Mouse (Mus musculus): Measurements from ENCODE around the gene Mrps33.

Gene Mrps33

DNA sequence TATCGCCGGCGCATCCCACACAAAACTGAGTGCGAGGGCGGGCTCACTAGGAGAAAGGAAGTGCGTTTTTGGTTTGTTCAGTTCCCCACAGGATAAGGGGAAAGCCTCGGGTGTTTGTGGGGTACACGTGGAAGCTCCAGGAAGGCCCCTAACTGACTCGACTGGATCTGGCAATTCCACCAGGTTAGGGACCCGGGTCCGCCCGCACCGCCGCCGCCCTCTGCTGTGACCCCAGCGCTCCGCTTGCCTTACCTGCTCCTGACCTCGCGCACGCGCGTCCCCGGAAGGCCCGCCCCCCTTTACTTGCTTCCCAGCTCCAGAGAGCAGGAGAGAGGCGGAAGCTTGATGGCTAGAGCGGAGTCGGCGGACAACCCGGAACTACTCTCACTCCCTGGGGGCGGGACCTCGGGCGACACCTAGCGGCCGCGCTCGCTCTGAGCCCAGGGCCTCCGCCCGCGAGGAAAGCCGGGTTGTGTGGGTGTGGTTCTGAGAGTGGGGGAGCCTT, at the start of gene Mrps33:
TSS of gene Mrps33 (minus strand) at position 377 of the 505 bp plus-strand sequence.
- peak; percentile 96 for DNase-seq (ENCODE audit: low spot score)

DNA sequence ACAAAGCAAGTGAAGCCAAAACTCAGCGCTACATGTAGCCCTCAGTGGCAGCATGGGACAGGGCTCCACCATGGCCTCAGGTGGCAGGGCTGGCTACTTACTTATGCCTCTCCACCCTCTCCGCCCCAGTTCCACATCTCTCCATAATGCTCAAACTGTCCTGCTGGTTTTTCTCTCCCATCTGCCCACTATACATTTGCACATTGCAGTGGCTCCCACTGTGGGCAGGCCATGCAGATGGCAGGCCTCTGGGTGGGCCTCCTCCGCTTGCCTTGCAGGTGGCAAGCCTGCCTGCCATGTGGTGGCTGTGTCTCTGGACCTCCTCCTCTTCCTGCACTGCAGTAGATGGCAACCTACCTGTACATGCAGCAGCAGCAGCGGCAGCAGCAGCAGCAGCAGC, 38.9 kb upstream of the Mrps33 start:
- DNase-seq (ENCODE audit: low spot score): no peak

DNA sequence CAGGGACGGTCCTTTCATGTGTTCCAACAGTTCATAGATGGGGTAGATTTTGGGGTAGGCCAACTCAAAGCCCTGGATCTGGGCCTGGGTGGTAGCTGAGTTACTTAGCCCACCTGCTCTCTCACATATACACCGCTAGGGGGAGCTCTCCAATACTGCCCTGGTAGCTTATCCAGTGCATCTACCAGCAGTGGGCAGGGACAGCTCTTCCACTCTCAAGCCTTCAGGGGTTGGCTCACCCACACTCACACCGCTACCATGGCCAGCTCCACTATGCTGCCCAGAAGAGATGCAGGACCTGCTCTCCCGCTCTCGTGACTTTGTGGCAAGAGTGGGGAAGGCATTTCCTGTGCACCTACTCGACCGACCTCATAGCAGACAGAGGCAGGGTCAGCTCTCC, 38.0 kb upstream of the Mrps33 start:
- no peak for DNase-seq (ENCODE audit: low spot score)

DNA sequence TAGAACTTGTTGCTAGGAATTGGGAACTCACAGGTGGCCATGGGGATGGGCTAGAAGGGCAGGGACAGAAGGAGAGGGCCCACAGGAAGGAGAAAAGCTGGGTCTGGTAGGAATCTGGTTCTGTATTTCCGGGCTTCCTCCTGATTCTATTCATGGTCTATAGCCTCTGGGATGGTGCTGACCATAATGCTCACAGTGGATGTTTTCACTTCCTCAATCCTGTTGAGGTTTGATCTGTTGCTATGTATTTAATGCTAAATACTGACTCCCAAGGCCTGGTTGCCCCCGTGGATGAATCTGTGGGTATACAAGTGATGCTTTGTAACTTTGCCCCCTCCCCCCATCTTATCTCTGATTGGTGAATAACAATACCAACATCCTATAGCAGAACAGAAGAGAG, 36.8 kb upstream of the Mrps33 start:
- DNase-seq (ENCODE audit: low spot score): no peak

DNA sequence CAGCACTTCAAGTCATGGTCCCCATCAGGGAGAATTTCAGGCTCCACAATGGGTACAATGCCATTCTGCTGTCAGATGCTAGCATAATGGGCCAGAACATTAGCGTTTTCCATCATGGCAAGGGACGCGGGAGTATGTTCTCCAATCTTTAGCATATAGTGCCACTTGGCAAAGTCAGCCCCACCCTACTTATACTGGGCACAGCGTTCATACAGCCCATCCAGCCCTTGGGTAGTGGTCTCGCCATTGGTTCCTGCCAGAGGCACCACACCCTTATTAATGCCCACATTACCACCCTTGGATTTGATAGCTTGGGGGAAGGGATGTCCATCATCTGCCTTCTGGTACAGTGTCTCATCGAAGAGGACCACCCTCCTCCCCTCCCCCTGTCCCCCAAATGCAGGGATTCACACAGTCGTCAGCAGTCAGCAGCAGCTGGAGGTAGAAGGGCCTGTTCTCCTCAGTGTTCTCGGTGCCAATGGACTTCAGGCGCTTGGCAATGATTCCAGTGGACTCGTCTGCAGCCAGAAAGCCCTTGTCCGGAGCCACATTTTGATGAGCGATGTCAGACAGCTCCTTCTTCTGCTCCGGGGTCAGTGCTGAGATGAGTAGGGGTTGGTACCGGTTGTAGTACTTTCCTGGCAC, 33.0 kb upstream of the Mrps33 start:
- DNase-seq (ENCODE audit: low spot score): no peak

DNA sequence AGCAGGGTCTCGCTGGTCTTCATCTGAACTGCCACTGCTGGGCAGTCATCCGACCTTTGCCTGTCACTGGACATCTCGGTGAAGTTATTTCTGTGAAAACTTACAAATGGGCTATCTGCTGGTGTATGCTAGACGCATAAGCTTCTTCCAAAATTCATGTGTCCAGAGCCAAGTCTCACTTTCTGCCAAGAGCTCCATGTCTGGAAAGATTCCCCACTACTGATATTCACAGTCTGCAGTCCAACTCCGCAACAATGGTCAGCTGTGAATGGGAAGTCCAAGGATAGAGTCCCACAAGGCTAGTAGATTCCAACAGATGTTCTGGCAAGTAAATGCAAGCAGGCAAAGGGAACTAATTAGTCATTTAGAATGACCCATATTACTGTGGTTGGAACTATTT, 17.9 kb upstream of the Mrps33 start:
- DNase-seq (ENCODE audit: low spot score): no peak

DNA sequence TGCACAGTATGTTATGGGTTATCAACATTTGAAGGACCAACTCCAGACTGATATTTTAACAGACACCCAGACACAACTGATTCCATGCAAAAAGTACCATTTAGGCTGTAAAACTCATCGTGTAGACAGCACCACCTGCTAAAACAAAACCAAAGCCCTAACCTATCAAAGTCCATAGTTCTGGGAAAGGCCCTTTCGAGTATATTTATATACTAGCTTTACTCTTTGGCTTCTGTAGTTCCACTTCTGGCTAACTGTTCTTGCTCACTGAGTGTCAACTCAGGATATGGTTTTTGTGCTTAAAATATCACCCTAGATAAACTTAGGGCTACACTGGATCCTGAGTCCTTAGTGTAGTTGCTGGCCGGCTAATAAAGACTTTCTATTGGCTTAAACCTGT, 10.5 kb upstream of the Mrps33 start:
- no peak for DNase-seq (ENCODE audit: low spot score)

DNA sequence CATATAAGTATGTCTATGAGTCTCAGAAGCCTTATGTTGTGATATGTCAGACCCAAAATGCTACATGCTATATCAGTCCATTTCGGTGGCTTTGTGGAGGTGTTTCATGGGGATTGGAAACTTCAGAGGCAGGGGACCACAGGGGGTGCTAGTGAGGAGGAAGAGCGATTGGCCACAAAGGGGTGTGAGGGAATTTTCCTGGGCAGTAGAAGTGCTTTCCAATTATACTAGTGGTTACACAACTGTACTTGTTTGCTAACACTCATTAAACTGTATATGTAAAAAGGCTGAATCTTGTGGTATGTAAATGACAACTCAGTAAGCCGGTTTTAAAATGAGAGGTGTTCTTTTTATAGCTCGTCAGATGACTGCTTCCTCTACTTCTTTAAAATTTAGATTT, 8.1 kb upstream of the Mrps33 start:
- no peak for DNase-seq (ENCODE audit: low spot score)

DNA sequence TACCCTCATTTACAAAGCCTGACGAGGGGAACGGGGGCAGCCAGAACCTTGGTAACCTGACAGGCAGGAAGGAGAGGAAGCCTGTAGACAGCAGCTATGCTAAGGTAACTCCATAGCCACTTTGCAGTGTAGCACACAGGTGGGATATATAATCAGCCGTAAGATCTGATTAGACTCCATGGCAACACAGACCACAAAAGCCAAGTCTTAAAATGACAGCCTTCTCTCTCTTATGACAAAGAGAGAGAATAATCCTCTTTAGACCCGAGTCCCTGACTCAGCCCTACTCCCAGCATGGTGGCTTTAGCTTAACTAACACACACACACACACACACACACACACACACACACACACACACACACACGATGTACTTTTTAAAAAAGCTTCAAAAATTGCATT, 2.3 kb downstream of the Mrps33 start:
- no peak for DNase-seq (ENCODE audit: low spot score)

DNA sequence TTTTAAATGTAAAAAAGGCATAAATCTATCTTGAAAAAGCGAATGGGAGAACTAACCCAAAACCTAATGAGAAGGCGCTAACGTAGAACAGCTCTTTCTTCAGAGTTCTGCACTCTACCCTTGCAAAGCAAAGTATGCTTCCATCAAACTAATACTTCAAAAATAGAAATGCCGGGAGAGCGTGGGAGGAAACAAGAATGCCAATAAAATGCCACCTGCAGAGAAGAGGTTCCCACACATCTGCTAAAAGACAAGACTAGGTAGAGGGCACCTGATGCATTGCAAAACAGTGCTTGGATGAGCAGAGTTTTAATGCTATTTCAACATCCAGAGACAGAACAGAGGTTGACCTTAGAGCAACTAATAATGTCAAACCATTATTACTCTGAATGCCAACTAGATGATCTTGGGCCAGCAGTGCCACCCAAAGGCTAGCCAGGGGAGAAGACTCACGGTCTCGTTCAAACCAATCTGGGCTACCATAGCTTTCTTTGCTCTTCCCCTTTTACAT, 3.7 kb downstream of the Mrps33 start:
- no peak for DNase-seq (ENCODE audit: low spot score)

DNA sequence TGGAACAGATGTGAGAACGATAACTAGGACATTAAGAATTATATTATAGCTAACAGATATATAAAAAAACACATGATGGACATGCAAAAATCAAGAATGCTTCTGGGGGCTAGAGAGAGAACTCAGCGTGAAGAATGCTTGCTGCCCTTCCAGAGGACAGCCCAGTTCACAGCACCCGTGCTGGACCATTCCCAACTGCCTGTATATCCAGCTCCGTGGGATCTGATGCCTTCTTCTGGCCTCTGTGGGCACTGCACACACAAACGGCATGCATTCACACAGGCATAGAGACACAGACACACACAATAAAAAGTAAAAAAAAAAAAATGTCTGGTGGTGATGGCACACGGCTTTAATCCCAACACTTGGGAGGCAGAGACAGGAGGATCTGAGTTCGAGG, 4.5 kb downstream of the Mrps33 start:
- no peak for DNase-seq (ENCODE audit: low spot score)

DNA sequence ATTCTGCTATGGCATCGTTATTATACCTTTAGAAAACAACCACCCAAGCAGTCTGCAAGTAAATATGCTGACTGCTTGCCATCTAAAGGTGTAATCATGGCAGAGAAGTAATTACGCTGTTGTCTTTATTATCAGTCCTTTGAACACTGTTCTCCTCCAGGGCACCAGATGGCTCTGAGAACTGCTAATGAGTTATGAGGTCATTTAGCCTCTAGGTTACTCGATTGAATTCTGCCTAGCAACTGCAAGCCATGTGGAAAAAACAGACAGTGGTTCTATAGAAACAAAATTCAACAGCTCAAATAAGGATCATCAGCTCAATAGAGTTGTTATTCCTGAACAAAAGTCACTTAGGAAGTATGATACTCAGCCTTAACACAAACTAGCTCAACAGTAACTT, 4.9 kb downstream of the Mrps33 start:
- no peak for DNase-seq (ENCODE audit: low spot score)

DNA sequence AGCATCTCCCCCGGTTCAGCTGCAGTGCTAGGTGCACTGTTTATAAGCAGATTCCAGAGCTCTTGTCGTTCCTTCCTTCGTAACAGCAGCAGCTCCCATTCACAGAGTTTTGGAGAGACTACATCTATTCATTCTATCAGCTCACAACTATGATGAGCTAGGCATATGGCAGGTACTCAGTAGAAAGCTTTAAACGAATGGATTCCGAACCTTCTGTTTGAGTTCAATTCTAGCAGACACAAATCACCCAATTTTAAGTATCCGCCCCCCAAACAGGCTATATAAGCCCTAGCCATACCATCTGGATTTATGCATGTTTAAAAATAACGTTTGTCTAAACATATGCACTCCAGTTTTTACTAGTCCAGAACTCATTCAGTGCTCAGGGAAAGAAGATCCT, 9.8 kb downstream of the Mrps33 start:
- DNase-seq (ENCODE audit: low spot score): no peak

DNA sequence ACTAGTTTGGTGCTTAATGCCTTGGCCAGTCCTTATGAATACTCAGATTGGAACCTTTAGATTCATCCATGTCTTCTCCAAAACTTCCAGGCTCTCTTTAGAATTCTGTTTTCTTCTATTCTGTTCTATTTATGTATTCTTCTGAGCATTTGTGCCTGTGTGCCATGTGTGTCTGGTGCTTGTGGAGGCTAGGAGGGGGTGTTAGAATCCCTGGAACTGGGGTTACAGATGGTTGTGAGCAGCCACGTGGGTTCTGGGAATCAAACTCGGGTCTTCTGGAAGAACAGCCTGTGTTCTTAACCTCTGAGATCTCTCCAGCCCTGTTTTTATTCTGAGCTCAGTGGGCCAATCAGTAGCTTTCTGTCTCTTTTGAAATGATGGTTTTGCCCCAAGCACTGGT, 13.7 kb downstream of the Mrps33 start:
- no peak for DNase-seq (ENCODE audit: low spot score)

DNA sequence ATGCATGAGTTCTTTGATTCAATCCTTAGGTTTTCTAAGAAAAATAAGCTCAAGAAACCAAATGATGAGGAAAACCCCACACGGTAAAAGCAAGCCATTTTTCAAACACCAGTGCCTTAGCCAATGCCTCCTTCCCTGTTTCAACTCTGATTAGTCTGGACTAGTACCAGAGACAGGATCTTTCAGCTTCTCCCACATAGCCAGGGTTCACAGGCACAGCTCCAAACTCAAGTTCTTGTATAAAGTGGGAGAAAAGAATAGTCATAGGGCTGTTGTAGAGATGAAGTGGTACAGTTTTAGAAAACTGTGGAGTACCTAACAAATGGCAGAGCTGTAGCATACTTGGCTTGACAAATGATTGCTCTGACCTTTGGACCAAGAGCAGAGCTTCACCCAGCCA, 14.6 kb downstream of the Mrps33 start:
- DNase-seq (ENCODE audit: low spot score): no peak

DNA sequence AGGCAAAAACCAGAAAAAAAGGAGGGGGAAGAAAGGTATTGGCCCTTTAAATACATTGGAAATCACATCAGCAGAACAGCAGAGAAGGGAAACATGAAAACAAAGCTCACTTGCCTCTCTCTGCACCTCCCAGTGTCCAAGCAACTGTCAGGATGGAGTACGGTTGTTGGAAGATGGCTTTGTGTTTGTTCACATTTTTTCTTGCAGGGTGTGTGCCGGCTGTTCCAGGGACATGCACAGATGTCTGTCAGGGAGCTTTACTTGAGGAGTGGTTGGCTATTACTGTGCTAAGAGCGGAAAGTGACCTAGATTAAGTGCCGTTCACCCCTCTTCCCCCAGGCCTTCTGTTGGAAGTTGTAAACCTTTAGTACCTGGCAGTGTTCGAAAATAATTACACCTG, 19.0 kb downstream of the Mrps33 start:
- no peak for DNase-seq (ENCODE audit: low spot score)

DNA sequence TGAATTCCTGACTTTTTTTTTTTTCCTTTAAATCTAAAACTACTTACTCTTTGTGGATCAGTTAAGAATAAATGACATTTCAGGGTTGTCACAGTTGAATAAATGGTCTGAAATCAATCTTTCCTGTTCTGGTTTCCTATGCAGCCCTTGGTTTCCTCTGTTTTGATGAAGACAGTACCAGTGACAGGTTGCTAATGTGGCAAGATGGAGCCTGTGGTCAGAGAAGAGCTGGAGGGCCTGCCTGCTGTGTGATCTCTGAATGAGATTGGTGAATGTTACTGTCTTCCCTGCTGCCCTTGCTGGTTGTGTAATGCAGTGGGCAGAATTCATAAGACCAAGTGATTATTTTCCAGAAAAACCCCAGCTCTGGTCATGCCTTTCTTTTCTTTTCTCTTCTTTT, 22.4 kb downstream of the Mrps33 start:
- DNase-seq (ENCODE audit: low spot score): no peak

DNA sequence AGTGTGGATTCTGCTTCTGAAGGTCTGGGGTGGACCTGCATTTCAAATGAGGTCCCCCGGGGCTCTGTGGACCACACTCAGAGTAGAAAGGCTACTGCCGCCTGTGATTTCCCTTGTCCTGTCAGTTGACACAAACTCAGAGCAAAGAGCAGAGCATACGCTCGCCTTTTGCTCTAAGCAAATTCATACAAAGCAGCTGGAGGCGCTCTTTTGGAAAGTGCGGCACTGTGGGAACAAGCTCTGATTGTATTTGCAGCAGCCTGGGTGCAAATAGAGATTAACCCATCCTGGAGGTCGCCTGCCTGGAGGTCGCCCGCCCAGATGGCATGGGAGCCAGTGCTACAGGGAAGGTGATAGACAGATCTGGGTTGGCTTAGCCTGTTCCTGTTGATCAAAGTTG, 23.0 kb downstream of the Mrps33 start:
- DNase-seq (ENCODE audit: low spot score): no peak

DNA sequence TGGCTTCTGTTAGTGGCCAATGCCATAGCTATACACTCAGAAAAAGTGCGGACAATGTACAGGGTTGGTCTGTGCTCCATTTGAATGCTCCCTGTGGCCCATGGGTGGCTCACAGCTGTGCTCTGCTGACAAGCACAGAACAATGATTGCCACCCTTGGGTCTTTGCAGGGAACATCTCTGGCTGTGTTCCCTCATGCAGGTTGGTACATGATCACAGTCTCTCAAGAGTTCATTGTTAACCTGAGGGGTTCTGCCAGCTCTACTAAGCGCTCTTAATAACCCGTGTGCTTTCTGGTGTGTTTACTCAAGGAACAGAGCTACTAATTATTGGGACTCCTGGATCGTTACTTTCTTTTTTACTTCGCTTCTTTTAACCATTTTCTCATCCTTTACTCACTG, 24.8 kb downstream of the Mrps33 start:
- no peak for DNase-seq (ENCODE audit: low spot score)

DNA sequence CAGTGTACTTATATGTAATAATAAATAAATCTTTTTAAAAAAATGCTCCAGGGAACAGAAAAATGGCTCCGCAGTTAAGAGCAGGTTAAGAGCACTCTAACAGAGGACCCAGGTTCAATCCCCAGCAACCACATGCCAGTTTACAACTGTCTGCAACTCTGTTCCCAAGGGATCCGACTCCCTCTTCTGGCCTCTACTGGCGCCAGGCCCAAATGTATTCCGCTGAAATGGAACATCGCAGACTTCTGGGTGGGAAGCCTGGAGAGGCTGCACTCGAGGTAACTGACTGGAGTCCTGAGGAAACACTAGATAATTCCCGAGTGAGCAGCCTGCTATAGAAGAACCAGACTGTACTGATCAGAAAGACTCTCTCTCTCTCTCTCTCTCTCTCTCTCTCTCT, 27.3 kb downstream of the Mrps33 start:
- DNase-seq (ENCODE audit: low spot score): no peak

DNA sequence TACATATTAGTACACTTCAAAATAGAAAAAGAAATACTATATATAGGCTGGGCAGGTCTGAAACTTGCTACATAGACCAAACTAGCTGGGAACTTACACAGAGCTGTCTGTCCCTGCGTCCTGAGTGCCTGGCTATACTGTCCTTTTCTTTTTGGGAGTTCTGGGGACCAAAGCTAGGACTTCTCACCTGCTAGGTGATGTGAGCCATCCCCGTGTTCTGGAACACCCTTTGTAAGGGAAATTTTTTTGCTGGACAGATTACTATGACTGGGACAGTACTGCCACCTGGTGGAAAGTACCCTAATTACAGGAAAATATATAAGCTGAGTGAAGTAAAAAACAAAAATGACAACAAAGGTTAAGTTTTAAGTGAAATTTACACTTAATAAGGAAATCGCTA, 28.2 kb downstream of the Mrps33 start:
- DNase-seq (ENCODE audit: low spot score): no peak

DNA sequence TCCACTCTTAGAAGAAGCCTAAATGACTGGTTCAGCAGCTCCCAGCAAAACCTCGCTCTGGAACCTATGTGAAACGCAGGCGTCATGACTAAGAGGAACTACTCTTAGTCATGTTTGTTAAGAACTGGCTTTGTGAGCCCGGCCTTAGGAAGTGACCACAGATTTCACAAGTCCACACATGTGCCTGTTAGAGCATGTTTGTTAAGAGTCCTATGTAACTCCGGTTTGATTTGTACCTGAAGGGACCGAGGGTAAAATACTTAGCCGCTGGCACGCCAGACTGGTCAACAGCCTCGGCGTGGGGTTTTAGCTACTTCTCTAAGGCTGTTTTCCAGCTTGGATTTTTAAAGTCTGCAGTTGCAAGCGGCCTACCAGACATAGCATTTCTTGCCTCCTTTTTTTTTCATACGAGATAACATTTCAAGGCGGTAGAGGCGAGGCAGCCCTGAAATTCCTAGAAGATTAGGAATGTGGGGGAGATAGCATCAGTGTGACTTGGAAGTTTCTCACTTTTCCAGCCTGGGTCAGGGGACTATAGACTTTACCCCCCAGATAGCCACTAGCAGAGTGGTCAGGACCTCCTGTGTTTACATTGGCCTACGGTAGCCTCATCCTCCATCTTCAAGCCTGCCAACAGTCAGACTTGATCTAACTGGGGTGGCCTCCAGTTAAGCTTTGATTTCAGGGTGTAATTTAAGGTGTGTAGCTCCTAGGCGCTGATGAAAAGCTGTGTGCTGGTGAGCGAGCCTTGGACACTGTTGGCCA, 28.8 kb downstream of the Mrps33 start:
- DNase-seq (ENCODE audit: low spot score): peak; percentile 16

DNA sequence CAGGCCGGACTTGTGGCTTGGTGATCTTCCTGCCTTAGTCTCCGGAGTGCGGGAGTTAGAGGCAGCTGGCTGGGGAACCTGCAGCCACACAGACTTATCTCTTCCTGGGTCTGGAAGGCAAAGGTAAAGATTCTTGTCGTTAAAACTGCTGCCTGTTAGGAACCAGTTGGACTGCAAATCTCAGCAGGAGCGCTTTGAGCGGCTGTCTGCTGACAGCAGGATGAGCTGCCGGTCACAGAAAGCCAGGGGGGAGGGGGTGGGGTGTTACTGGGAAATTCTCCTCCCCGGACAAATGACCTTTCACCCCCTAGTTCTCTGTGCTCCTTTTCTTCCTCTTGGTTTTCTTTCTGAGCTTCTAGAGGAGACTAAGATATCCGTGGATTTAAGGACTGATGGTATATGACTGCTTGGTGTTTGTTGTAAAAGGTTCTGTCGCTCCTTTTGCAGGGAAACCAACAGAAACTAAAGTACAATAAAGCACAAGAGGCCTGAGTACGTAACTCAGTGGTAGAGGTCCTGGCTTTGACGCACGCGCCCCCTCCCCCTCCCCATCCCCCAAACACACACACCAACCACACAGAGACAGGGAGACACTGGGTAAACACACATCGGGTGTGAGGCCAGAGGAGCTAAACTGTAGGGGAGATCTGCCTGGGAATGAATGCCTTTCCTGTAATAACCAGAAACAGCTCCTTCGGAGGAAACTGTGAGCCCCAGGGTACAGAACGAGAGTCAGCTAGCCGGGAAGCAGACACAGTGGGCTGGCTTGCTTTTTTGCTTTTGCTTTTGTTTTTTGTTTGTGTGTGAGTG, 29.7 kb downstream of the Mrps33 start:
- DNase-seq (ENCODE audit: low spot score): peak; percentile 10

All from ovary, postnatal 36 days (tissue).